Mouse (Mus musculus) midbrain, embryonic 16.5 days (tissue): Measurements from ENCODE around the gene 0610010K14Rik. TPM values are rescaled to one million over a fixed set of nuclear protein-coding genes. Genes with fewer than 3 reads are reported as not detected.
A peak's percentile ranks its signal among the peaks of the same experiment; 100 is the strongest.

Experiments used
- ATAC-seq: fragments of 200-750 bp; cut with Nextera tagmentation; 2 replicates; pipeline ENCODE4 v1.8.0; 2017; ENCODE audit warnings: moderate TSS enrichment
- H3K27ac ChIP-seq: fragments of 300-500 bp; sonication (generic); 2 replicates; pipeline ENCODE4 v1.5.1; 2014; ENCODE audit warnings: mild to moderate bottlenecking, low read length, mixed read lengths
- H3K27me3 ChIP-seq: fragments of 300-500 bp; sonication (generic); 2 replicates; pipeline ENCODE4 v1.6.1; 2014; ENCODE audit warnings: low read depth, low read length, mixed read lengths; ENCODE audit not compliant: control insufficient read depth, insufficient read depth
- H3K36me3 ChIP-seq: fragments of 300-500 bp; sonication (generic); 2 replicates; pipeline ENCODE4 v1.6.1; 2014; ENCODE audit warnings: mild to moderate bottlenecking, low read length, moderate library complexity, mixed read lengths; ENCODE audit not compliant: control insufficient read depth, insufficient read depth
- H3K4me1 ChIP-seq: fragments of 300-500 bp; sonication (generic); 2 replicates; pipeline ENCODE4 v1.6.1; 2014; ENCODE audit warnings: mild to moderate bottlenecking, low read length, mixed read lengths; ENCODE audit not compliant: control insufficient read depth, insufficient read depth
- H3K4me2 ChIP-seq: fragments of 300-500 bp; sonication (generic); 2 replicates; pipeline ENCODE4 v1.6.1; 2014; ENCODE audit warnings: mild to moderate bottlenecking, low read length, mixed read lengths
- H3K4me3 ChIP-seq: fragments of 300-500 bp; sonication (generic); 2 replicates; pipeline ENCODE4 v1.5.1; 2014; ENCODE audit warnings: low read depth, mild to moderate bottlenecking, low read length, moderate library complexity, mixed read lengths
- H3K9ac ChIP-seq: fragments of 300-500 bp; sonication (generic); 2 replicates; pipeline ENCODE4 v1.6.1; 2014; ENCODE audit warnings: low read depth, low read length, mixed read lengths
- H3K9me3 ChIP-seq: fragments of 300-500 bp; sonication (generic); replicated peaks from 2 replicates; pipeline ENCODE4 v1.6.1; 2014; ENCODE audit warnings: mild to moderate bottlenecking, low read length, mixed read lengths; ENCODE audit not compliant: control insufficient read depth, poor library complexity, severe bottlenecking
- WGBS: fragments of 180-500 bp; shearing (Covaris S2); extraction: QIAGEN DNeasy Blood & Tissue Kit; methylation state at CpG from one replicate; pipeline ENCODE4 v1.1.7; 2014; 5-methylcytosine and 5-hydroxymethylcytosine counted together
- polyA plus RNA-seq: library from polyadenylated mRNA; unstranded; fragments of >200 nt; fragmentation: Nextera tagmentation; extraction: Ambion mirVana; gene quantifications from 2 replicates; pipeline ENCODE4 v1.2.1, GENCODE M21; 2015

The 0610010K14Rik gene
- 165 and 167 TPM in 2 replicates for polyA plus RNA-seq

DNA sequence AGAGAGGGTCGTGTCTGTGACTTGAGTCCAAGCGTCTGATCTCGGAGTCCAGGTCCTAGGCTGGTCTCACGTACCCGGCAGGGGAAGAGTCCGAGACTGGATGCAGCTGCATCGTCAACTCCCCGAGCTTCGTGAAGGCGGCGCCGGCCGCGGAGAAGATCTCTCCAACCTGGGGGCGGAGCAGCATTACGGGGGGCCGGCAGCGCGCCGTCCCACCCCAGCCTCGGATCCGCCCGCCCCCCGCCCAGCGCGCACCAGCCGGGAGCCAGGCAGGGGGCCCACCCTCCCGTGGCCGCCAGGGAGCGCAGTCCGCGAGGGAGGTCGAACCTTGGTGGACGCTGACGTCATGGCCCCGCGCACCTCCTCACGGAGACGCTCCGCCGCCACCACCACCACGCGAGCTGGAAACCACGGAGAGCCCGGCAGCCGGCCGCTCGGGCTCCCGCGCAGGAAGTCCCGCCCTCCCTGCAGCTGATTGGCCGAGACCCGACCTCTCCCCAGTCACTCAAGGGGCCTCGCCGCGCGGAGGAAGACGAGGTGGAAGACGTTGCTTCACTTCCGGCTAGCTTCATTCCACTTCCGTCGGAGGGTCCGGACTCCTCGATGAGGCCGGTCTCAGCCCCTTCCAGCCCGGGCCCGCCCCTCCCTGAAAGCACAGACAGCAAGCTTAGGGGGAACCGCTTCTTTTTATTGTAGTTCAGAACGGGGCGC is at the start of gene 0610010K14Rik:
0610010K14Rik (minus strand) TSS at position 458 of the 711 bp plus-strand sequence.
- peak within 1 kb of the TSS; percentile 93 for H3K27ac ChIP-seq
- WGBS = under 1% methylated on average over 67 of the region's 70 CpGs

DNA sequence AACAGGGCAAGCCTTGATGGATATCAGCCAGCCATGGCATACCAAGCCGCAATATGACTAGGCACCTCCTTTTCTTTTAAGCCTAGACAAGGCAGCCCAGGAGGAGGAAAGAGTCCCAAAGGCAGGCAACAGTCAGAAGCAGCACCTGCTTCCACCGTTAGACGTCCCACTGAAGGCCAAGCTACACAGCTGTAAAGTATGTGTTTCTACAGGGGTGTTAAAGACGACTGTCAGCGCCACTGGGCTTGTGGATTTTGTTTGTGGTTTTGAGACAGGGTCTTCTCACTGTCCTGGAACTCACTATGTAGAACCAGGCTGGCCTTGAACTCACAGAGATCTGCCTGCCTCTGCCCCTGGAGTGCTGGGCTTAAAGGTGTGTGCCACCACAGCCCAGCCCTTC is 48.0 kb upstream of the 0610010K14Rik start:
- Histone ChIP-seq H3K27me3 (no peaks in the 10 kb centered on the region), H3K9ac (no peak overlapping the region), H3K36me3 (no peaks in the 10 kb centered on the region), H3K27ac (no peak overlapping the region), H3K9me3 (no peaks in the 10 kb centered on the region), H3K4me2 (no peak overlapping the region), H3K4me1 (no peaks in the 10 kb centered on the region), H3K4me3 (no peak overlapping the region)
- 89% methylated on average over 5 of the region's 5 CpGs for WGBS
- no peak for ATAC-seq

More for the DNA sequence above, at the start of gene 0610010K14Rik:
- no peaks in the 10 kb centered on the region for H3K27me3 ChIP-seq
- H3K36me3 ChIP-seq = peaks cover 13% of the 10 kb centered on the region
- H3K4me2 ChIP-seq = peak within 1 kb of the TSS; percentile 99
- H3K4me1 ChIP-seq = peaks cover 28% of the 10 kb centered on the region
- H3K4me3 ChIP-seq = peak within 1 kb of the TSS; percentile 94
- peak within 1 kb of the TSS; percentile 95 for H3K9ac ChIP-seq
- ATAC-seq = peak; percentile 95
- H3K9me3 ChIP-seq = no peaks in the 10 kb centered on the region

- Histone ChIP-seq H3K9ac (no peak overlapping the region), H3K9me3 (no peaks in the 10 kb centered on the region), H3K4me2 (no peak overlapping the region), H3K27me3 (no peaks in the 10 kb centered on the region), H3K36me3 (no peaks in the 10 kb centered on the region), H3K4me1 (no peaks in the 10 kb centered on the region), H3K4me3 (no peak overlapping the region), H3K27ac (no peak overlapping the region)
- ATAC-seq = no peak
- 88% methylated on average over 3 of the region's 3 CpGs for WGBS
Measured at GRCm38 (mm10) chr11:70284757-70285156, 47.0 kb upstream of the 0610010K14Rik start.

DNA sequence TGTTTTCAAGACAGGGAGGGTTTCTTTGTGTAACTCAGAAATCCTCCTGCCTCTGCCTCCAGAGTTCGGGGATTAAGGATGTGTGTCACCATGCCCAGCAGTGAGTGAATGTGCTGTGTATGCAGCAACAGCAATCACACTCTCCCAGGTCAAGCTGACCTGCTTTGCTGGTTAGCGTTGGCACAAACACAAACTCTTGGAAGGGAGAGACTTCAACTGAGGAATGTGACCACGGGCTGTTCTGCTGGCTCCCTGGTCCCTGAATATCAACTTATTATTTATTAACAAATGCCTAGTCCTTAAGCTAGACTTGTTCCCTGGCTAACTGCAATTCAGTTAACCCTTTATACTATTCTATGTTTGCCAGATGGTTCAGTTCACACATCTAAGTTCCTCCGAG is 46.0 kb upstream of the 0610010K14Rik start:
- no peaks in the 10 kb centered on the region for H3K4me1 ChIP-seq
- no peaks in the 10 kb centered on the region for H3K36me3 ChIP-seq
- no peak overlapping the region for H3K9ac ChIP-seq
- H3K27me3 ChIP-seq = no peaks in the 10 kb centered on the region
- ATAC-seq = no peak
- H3K9me3 ChIP-seq = no peaks in the 10 kb centered on the region
- no peak overlapping the region for H3K27ac ChIP-seq
- H3K4me3 ChIP-seq = no peak overlapping the region
- H3K4me2 ChIP-seq = no peak overlapping the region
- 90% methylated on average over 4 of the region's 4 CpGs for WGBS

DNA sequence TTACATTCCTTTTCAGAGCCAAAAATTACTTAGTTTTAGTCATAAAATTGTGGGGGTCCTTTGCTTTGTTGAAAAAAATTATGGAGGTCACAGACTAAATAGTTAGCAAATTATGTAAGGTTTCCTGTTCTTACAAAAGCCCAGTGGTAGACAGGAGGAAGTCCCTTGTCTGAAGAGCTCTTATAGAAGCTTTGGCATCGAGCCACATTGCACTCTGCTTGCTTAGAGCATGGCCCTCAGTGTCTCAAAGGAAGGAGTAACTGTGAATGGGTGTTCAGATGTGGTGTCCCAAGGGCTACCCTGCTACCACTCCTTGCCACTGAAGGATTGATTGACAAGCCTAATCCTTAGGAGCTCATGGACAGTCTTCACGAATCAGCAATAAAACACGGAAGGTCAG is 42.7 kb upstream of the 0610010K14Rik start:
- H3K27ac ChIP-seq = no peak overlapping the region

DNA sequence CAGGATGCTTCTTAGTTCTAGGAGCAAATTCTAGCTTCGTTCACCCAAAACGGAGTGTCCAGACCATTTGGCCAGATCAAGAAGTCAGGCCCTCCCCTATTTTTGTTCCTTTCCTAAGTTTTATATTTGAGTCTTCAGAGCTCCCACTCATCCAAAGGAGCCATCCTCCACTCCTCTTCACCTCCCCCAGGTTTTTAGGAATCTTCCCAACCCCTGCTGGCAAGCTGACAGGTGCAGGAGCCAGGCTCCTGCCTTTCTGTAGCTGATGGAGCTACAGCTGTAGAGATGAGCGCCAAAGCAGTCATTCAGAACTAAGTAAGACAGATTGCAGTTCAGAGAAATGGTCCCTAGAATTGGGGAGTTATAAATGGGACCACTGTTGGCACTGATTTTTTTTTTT is 41.2 kb upstream of the 0610010K14Rik start:
- Histone ChIP-seq H3K4me2 (no peak overlapping the region), H3K9me3 (no peaks in the 10 kb centered on the region), H3K4me3 (no peak overlapping the region), H3K4me1 (no peaks in the 10 kb centered on the region), H3K27me3 (no peaks in the 10 kb centered on the region), H3K9ac (no peak overlapping the region), H3K27ac (no peak overlapping the region), H3K36me3 (no peaks in the 10 kb centered on the region)
- ATAC-seq = no peak
- WGBS = 85% methylated on average over 3 of the region's 3 CpGs

More for the DNA sequence above, 42.7 kb upstream of the 0610010K14Rik start:
- Histone ChIP-seq H3K4me3 (no peak overlapping the region), H3K36me3 (no peaks in the 10 kb centered on the region), H3K9me3 (no peaks in the 10 kb centered on the region), H3K4me1 (no peaks in the 10 kb centered on the region), H3K27me3 (no peaks in the 10 kb centered on the region), H3K4me2 (no peak overlapping the region), H3K9ac (no peak overlapping the region)
- WGBS = 69% methylated on average over 3 of the region's 3 CpGs
- no peak for ATAC-seq

- Histone ChIP-seq H3K9me3 (no peaks in the 10 kb centered on the region), H3K27ac (no peak overlapping the region), H3K4me3 (no peak overlapping the region), H3K9ac (no peak overlapping the region), H3K4me2 (no peak overlapping the region), H3K27me3 (no peaks in the 10 kb centered on the region), H3K4me1 (no peaks in the 10 kb centered on the region), H3K36me3 (no peaks in the 10 kb centered on the region)
- no peak for ATAC-seq
- 91% methylated on average over 7 of the region's 7 CpGs for WGBS
Measured at GRCm38 (mm10) chr11:70271641-70272040, 33.9 kb upstream of the 0610010K14Rik start.

GRCm38 (mm10) chr11:70266405-70266804 is 28.7 kb upstream of the 0610010K14Rik start:
- 86% methylated on average over 1 of the region's 1 CpGs for WGBS
- H3K27ac ChIP-seq = no peak overlapping the region
- no peaks in the 10 kb centered on the region for H3K27me3 ChIP-seq
- H3K9ac ChIP-seq = no peak overlapping the region
- H3K4me3 ChIP-seq = no peak overlapping the region
- no peaks in the 10 kb centered on the region for H3K36me3 ChIP-seq
- no peaks in the 10 kb centered on the region for H3K4me1 ChIP-seq
- no peak overlapping the region for H3K4me2 ChIP-seq
- ATAC-seq = no peak
- H3K9me3 ChIP-seq = no peaks in the 10 kb centered on the region

- H3K4me2 ChIP-seq = no peak overlapping the region
- no peak overlapping the region for H3K4me3 ChIP-seq
- no peak for ATAC-seq
- no peaks in the 10 kb centered on the region for H3K27me3 ChIP-seq
- H3K9me3 ChIP-seq = no peaks in the 10 kb centered on the region
- H3K36me3 ChIP-seq = no peaks in the 10 kb centered on the region
- no peak overlapping the region for H3K27ac ChIP-seq
- H3K9ac ChIP-seq = no peak overlapping the region
- WGBS = 83% methylated on average over 4 of the region's 4 CpGs
- no peaks in the 10 kb centered on the region for H3K4me1 ChIP-seq
Measured at GRCm38 (mm10) chr11:70265819-70266218, 28.1 kb upstream of the 0610010K14Rik start.
